Mouse (Mus musculus) bone marrow, adult 2 months (tissue): ENCODE measurements around the gene Carmil1.

Experiments used
- CTCF ChIP-seq: fragments of 200-500 bp; IDR thresholded peaks from 2 replicates; pipeline ENCODE4 v1.5.1; 2011; ENCODE audit warnings: low read length, control low read depth; ENCODE audit not compliant: control insufficient read depth, insufficient read depth
- POLR2A ChIP-seq: fragments of 200-500 bp; IDR thresholded peaks from 2 replicates; pipeline ENCODE4 v1.6.1; 2011; ENCODE audit warnings: low read depth, mild to moderate bottlenecking, control low read depth, low read length, borderline replicate concordance; ENCODE audit not compliant: control insufficient read depth

- TF ChIP-seq POLR2A (no peak), CTCF (no peak)
Observed at GRCm38 (mm10) chr13:24107058-24107457, 173.5 kb downstream of the Carmil1 start.
